22 mouse cellular contexts compared by ENCODE assay signal in genomic region chr9:29748070-29748469, GRCm38 (mm10).
A peak's percentile ranks its signal among the peaks of the same experiment; 100 is the strongest.
DNase-seq lines count a peak whose midpoint lies in the region; ATAC-seq and TF ChIP-seq lines count a peak whose summit lies in the region.
"Had no signal": no experiment of that assay in that cellular context is flagged by ENCODE, and none has a peak within 500 bp of the region (broad histone marks: within the 10 kb centered on the region; RNA-seq: fewer than 3 reads in every experiment).

No protein-coding gene starts in this region.

- no peak for TF ChIP-seq CTCF in lung, postnatal 0 days (IDR thresholded peaks at IDR 0.05)
- TF ChIP-seq CTCF in lung, adult 2 months (IDR thresholded peaks at IDR 0.05; ENCODE audit: insufficient read depth, low read length), result no peak

- DNase-seq in heart, adult 11 months, result peak; percentile 31
- no peak for DNase-seq in heart, postnatal 4 days
- DNase-seq in lung, postnatal 0 days (ENCODE audit: low spot score), result peak; percentile 59
- no peak for DNase-seq in lung, postnatal 10 days
- DNase-seq in lung, postnatal 25 days (ENCODE audit: low spot score), result peak; percentile 50
- no peak for DNase-seq in lung, postnatal 4 days
- peak; percentile 60 for DNase-seq in lung, postnatal 36 days
- DNase-seq in lung, adult 2 months, result no peak
- DNase-seq: adrenal gland, adult 2 months; adrenal gland, adult 8-10 months; adrenal gland, postnatal 10 days; adrenal gland, postnatal 14 days; adrenal gland, postnatal 25 days; adrenal gland, postnatal 36 days; B cell, adult 2 months; cerebellum, adult 11 months; cerebellum, adult 11-12 months had no signal

- H3K4me1 ChIP-seq in lung, postnatal 0 days (ENCODE audit: insufficient read depth, low read depth, low read length), result peaks cover 4% of the 10 kb centered on the region; the same call in 1 of the 2 replicates
- H3K4me1 ChIP-seq in lung, adult 2 months (ENCODE audit: control insufficient read depth, insufficient read depth, low read length), result peaks cover 7% of the 10 kb centered on the region; the same call in 1 of the 2 replicates

- no peak overlapping the region for H3K4me3 ChIP-seq in lung, postnatal 0 days (ENCODE audit: low read depth, low read length)
- no peak overlapping the region for H3K4me3 ChIP-seq in lung, adult 2 months (replicated peaks; ENCODE audit: extremely low read depth, low read depth, low read length)

- no peak overlapping the region for H3K4me2 ChIP-seq in lung, postnatal 0 days (replicated peaks; ENCODE audit: low read depth, low read length)

- no peak overlapping the region for H3K27ac ChIP-seq in lung, postnatal 0 days (ENCODE audit: low read length)

- H3K27me3 ChIP-seq in lung, postnatal 0 days (replicated peaks; ENCODE audit: insufficient read depth, low read length), result no peaks in the 10 kb centered on the region
- H3K27me3 ChIP-seq: CH12.LX had no signal

- no peak for TF ChIP-seq POLR2A in lung, adult 2 months (IDR thresholded peaks at IDR 0.05; ENCODE audit: borderline replicate concordance, extremely low read depth, low read depth, low read length)

- no peaks in the 10 kb centered on the region for H3K36me3 ChIP-seq in lung, postnatal 0 days (ENCODE audit: insufficient read depth, low read length)
- H3K36me3 ChIP-seq: G1E had no signal

- TF ChIP-seq EP300 in lung, postnatal 0 days (IDR thresholded peaks at IDR 0.05), result no peak

- no peak overlapping the region for H3K9ac ChIP-seq in lung, postnatal 0 days (replicated peaks; ENCODE audit: low read depth)

- no peaks in the 10 kb centered on the region for H3K9me3 ChIP-seq in lung, postnatal 0 days (ENCODE audit: low read length)

- 55% methylated on average over 4 of the region's 4 CpGs for WGBS in lung, postnatal 0 days
- 55% methylated on average over 4 of the region's 4 CpGs for WGBS in lung, adult 2 months

- ATAC-seq in lung, postnatal 0 days, result peak; percentile 64
- ATAC-seq: activated CD4-positive, CD25-positive, alpha-beta regulatory T cell, adult 4 months; CD4-positive, CD25-positive, alpha-beta regulatory T cell, adult 4 months; Patski had no signal

Comparison
In these comparisons a context has a peak if more than half of its experiments do, and no peak if none do; other contexts are left out.
1. DNase-seq: peak in heart, adult 11 months (single experiment), lung, postnatal 0 days (single experiment), lung, postnatal 25 days (single experiment) and lung, postnatal 36 days (single experiment); none in heart, postnatal 4 days (single experiment), lung, postnatal 10 days (single experiment), lung, postnatal 4 days (0 of 2) and lung, adult 2 months (single experiment).